Mouse (Mus musculus) Patski (cell line): Measurements from ENCODE around the gene Ufsp1. TPM values are rescaled to one million over a fixed set of nuclear protein-coding genes. Genes with fewer than 3 reads are reported as not detected.

Experiments
- ATAC-seq: fragments of 100-300 bp; one replicate; pipeline ENCODE4 v1.8.0; 2021
- CTCF ChIA-PET: fragments of 350-600 bp; sonication (Branson Sonifier 250); formaldehyde crosslinking; loops from one replicate; lab custom pipeline; 2022; ENCODE audit warnings: inconsistent platforms; lab: Charles Lee
- POLR2A ChIA-PET: fragments of 350-600 bp; sonication (Branson Sonifier 250); formaldehyde crosslinking; loops from one replicate; lab custom pipeline; 2022; ENCODE audit warnings: antibody characterized with exemption, inconsistent platforms; lab: Charles Lee
- DNase-seq: peaks from one replicate; pipeline ENCODE4 v3.0.0-alpha.2; 2011; ENCODE audit warnings: low read depth, low spot score
- H3K27me3 ChIP-seq: fragments of 371-371 bp; one replicate; pipeline ENCODE4 v1.5.1; 2021
- CTCF ChIP-seq: fragments of 100-300 bp; IDR thresholded peaks from one replicate; pipeline ENCODE4 v1.5.1; 2021
- in situ Hi-C: fragments of 300-500 bp; cut with MboI; formaldehyde crosslinking; loops from 3 replicates; pipeline ENCODE4 v1.11.1; 2018; ENCODE audit warnings: low pct_unique_long_range_greater_than_20kb, mixed read lengths
- polyA plus RNA-seq: library from polyadenylated mRNA; unstranded; gene quantifications from one replicate; pipeline ENCODE4 v1.2.3, GENCODE M21; 2021

Gene Ufsp1
- polyA plus RNA-seq, 1 experiment from 2014 or later = 13.0 TPM

DNA sequence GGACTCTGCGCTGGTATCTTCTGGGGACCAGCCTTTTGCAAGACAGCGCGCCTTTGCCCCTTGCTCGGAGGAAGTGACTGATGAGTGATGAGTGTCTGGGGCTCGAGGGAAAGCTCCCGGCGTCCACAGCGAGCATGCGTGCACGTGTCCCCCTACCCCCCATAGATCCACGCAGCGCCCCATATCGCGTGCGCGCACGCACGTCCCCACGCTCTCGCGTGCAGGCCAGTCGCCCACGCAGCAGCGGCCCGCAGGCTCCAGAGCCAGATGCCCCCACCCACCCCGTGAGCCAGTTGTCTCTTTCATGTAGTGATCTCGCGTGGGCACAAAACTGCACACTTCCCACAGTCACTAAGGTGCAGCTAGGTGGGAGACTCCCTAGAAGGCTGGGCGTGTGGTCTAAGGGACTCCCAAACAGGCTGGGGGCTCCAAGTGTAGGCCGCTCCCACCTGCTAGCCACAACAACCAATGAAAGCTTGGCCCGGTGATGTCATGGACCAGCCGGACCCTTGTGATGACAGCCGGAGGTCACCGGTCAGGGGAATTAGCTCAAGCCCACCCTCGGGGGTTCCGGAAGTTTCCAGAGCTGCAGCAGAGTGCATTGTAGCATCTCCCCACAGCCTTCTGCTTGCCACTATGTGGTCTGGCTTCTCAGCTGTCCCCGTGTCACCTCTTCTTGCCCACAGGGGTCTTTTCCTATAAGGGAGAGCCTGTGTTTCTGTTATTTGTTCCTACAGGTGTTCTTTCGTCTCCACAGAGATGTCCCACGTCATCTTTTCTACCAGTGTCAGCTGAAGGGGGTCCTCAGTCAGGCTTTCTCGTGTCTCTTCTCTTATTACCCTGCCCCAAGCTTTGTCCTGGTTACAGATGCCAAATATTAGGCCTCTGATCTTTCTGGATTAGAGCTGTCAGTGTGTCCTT is 7.1 kb upstream of the Ufsp1 start, which contains the start of gene Ache:
Gene Ache (plus strand): TSS at position 488 of the 921 bp plus-strand sequence.
- in situ Hi-C loops = loop anchor here (5.0 kb wide), 1 partner anchor 155 kb away; no protein-coding TSS in a partner anchor
- no peak for ATAC-seq
- H3K27me3 ChIP-seq = peaks cover 7% of the 10 kb centered on the region
- DNase-seq = no peak
- CTCF ChIA-PET = interaction anchor here (0.6 to 3.3 kb wide), 11 partner anchors 13 to 172 kb away, joined by 3 to 11 read pairs (median 4); partner anchors contain the start of gene Trim56
- POLR2A ChIA-PET = interaction anchor here (1.0 kb wide), 1 partner anchor 13 kb away, joined by 3 read pairs; no protein-coding TSS in a partner anchor
- no peak for TF ChIP-seq CTCF

DNA sequence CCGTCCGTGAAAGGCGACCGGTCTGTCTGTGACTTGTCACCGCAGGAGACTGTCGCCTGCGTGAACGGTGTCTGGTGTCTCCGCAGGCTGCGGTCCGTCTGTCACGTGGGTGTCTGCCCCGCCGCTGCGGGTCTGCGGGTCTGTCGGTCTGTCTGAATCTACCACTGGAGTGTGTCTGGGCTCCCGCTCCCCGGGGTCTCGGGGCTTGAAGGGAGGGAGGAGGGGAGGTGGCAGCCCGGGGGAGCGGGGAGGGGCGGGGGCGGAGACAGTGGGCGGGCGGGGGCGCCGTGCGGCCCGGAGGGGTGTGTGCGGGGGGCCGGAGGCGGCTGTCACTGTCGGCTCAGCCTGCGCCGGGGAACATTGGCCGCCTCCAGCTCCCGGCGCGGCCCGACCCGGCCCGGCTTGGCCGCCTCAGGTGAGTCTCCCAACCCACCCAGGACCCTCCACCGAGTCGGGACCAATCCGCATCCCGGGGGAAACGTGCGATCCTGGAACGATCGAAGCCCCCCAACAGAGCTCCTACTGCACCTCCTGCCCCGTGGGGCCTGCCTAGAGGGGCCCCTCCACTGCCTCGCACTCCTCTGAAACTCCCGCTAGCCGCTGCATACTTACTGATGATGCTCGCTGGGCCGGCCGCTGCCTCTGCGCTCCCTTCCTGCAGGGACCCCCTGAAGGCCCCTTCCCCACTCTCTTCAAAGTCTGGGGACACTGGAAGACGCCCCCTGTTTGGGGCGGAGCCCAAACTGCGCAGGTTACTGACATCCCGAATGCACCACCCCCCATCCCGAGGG is 6.3 kb upstream of the Ufsp1 start:
- in situ Hi-C loops = loop anchor here (5.0 kb wide), 1 partner anchor 156 kb away; no protein-coding TSS in a partner anchor
- no peak for TF ChIP-seq CTCF
- ChIA-PET POLR2A (interaction anchor here (1.0 to 1.2 kb wide), 2 partner anchors 14 to 19 kb away, joined by 3 read pairs; partner anchors contain the start of gene Srrt), CTCF (interaction anchor here (1.9 to 2.1 kb wide), 3 partner anchors 155 to 173 kb away, joined by 6 to 10 read pairs (median 10); partner anchors contain the start of gene Trim56)
- DNase-seq (no peak), ATAC-seq (no peak)
- peaks cover 3% of the 10 kb centered on the region for H3K27me3 ChIP-seq

DNA sequence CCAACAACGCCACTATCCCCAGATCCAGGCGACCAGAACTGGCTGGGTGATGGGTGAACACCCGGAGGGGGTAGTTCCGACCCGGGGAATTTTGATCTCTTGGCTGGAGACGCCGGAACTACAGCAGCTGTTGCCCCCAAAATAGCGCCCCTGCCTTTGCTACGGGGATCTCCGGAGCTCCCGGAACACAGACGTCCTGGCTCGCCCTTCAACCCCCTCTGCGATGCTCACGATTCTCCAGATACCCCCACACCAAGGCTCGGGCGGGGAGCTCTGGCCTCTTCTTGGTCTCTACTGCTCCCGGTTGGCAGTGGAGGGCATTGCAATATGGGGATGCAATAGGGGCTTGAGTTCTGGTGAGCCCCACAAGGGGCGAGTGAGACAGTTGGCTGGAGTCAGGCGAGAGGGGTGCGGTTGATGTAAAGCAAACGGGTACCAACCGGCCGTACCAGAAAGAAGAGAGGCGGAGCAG is 5.4 kb upstream of the Ufsp1 start:
- in situ Hi-C loops = loop anchor here (5.0 kb wide), 1 partner anchor 157 kb away; no protein-coding TSS in a partner anchor
- no peak for TF ChIP-seq CTCF
- DNase-seq (no peak), ATAC-seq (no peak)
- H3K27me3 ChIP-seq = peaks cover 3% of the 10 kb centered on the region
- POLR2A ChIA-PET = interaction anchor here (1.2 kb wide), 1 partner anchor 18 kb away, joined by 3 read pairs; the partner anchor contains the start of gene Srrt
- CTCF ChIA-PET = interaction anchor here (1.6 kb wide), 1 partner anchor 214 kb away, joined by 6 read pairs; the partner anchor contains the start of gene Pop7

DNA sequence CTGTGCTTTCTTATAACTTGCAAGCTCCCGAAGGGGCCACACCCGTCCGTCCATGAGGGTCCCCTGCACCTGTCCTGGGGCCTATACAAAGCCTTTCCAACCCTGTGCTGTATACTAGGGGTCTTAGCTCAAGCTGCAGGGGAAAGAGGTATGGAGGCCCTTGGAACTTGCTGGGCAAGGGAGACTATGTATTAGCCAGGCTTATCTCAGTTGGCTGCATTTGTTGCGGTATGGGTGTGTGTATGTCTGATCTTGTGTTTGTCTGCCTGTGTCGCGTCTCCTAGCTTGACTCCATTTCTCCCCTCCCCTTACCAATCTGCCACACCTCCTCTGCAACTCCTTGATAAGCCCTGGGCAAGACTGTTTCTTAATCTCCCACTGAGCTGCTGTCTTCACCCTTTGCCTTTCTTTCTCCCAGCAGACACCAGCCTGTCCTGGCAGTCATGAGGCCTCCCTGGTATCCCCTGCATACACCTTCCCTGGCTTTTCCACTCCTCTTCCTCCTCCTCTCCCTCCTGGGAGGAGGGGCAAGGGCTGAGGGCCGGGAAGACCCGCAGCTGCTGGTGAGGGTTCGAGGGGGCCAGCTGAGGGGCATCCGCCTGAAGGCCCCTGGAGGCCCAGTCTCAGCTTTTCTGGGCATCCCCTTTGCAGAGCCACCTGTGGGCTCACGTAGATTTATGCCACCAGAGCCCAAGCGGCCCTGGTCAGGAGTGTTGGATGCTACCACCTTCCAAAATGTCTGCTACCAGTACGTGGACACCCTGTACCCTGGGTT is 4.7 kb upstream of the Ufsp1 start:
- POLR2A ChIA-PET = no interaction called here
- DNase-seq (no peak), ATAC-seq (no peak)
- no peak for TF ChIP-seq CTCF
- in situ Hi-C loops = loop anchor here (5.0 kb wide), 1 partner anchor 157 kb away; no protein-coding TSS in a partner anchor
- CTCF ChIA-PET = interaction anchor here (1.6 kb wide), 1 partner anchor 213 kb away, joined by 6 read pairs; the partner anchor contains the start of gene Pop7
- peaks cover 3% of the 10 kb centered on the region for H3K27me3 ChIP-seq

DNA sequence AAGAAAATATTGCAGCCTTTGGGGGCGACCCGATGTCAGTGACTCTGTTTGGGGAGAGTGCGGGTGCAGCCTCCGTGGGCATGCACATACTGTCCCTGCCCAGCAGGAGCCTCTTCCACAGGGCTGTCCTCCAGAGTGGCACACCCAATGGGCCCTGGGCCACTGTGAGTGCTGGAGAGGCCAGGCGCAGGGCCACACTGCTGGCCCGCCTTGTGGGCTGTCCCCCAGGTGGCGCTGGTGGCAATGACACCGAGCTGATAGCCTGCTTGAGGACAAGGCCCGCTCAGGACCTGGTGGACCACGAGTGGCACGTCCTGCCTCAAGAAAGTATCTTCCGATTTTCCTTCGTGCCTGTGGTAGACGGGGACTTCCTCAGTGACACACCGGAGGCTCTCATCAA is 3.8 kb upstream of the Ufsp1 start:
- ATAC-seq (no peak), DNase-seq (no peak)
- ChIA-PET POLR2A (no interaction called here), CTCF (no interaction called here)
- no peak for TF ChIP-seq CTCF
- in situ Hi-C loops = no loop called here
- H3K27me3 ChIP-seq = peaks cover 3% of the 10 kb centered on the region

DNA sequence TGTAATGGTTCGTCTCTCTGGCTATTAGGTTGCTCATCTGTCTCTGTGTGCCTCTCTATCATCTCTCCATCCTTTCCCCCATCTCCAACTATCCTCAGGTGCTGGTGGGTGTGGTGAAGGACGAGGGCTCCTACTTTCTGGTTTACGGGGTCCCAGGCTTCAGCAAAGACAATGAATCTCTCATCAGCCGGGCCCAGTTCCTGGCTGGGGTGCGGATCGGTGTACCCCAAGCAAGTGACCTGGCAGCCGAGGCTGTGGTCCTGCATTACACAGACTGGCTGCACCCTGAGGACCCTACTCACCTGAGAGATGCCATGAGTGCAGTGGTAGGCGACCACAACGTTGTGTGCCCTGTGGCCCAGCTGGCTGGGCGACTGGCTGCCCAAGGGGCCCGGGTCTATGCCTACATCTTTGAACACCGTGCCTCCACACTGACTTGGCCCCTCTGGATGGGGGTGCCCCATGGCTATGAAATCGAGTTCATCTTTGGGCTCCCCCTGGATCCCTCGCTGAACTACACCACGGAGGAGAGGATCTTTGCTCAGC is 3.0 kb upstream of the Ufsp1 start:
- in situ Hi-C loops = no loop called here
- POLR2A ChIA-PET = no interaction called here

DNA sequence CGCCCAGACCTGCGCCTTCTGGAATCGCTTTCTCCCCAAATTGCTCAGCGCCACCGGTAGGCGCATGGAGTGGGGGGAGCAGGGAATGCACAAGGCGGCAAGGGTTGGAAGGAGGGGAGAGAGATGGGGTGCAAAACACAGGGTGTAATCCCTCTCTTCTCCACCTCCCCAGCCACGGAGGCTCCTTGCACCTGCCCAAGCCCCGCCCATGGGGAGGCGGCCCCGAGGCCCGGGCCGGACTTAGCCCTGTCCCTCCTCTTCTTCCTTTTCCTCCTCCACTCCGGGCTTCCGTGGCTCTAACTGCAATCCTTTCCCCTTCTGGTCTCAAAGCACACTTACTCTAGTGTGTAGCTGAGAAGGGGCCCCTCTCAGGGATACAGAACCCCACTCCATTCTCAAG is 1.1 kb upstream of the Ufsp1 start:
- ATAC-seq (peak; percentile 49), DNase-seq (no peak)
- in situ Hi-C loops = no loop called here
- TF ChIP-seq CTCF = no peak
- ChIA-PET CTCF (interaction anchor here (0.7 to 1.9 kb wide), 4 partner anchors 9 to 209 kb away, joined by 3 to 5 read pairs (median 4); partner anchors contain the start of gene Pop7), POLR2A (interaction anchor here (0.6 to 4.7 kb wide), 5 partner anchors 12 to 188 kb away, joined by 3 to 34 read pairs (median 5); partner anchors contain the start of genes Srrt and Trip6)
- peaks cover 3% of the 10 kb centered on the region for H3K27me3 ChIP-seq

More for the DNA sequence above, 3.0 kb upstream of the Ufsp1 start:
- DNase-seq = no peak
- CTCF ChIA-PET = interaction anchor here (1.7 kb wide), 1 partner anchor 211 kb away, joined by 5 read pairs; the partner anchor contains the start of gene Pop7
- ATAC-seq = no peak
- peaks cover 3% of the 10 kb centered on the region for H3K27me3 ChIP-seq
- TF ChIP-seq CTCF = no peak

DNA sequence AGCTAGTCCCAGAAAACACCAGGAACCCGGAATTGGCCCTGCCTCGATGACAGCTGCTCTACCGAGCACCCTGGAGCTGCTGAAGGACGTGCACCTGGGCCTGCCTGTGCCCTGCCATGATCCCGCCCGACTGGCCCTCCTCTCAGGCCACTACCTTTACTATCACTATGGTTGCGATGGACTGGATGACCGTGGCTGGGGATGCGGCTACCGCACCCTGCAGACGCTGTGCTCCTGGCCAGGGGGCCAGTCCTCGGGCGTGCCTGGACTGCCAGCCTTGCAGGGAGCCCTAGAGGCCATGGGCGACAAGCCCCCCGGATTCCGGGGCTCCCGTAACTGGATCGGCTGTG is 290 bp downstream of the Ufsp1 start:
- in situ Hi-C loops = no loop called here
- no peaks in the 10 kb centered on the region for H3K27me3 ChIP-seq
- TF ChIP-seq CTCF = no peak
- DNase-seq = no peak
- ChIA-PET POLR2A (interaction anchor here (0.6 to 4.7 kb wide), 4 partner anchors 10 to 90 kb away, joined by 3 to 34 read pairs (median 4); partner anchors contain the start of gene Srrt), CTCF (interaction anchor here (1.8 to 1.9 kb wide), 2 partner anchors 8 to 10 kb away, joined by 5 to 7 read pairs; no protein-coding TSS in a partner anchor)
- peak; percentile 22 for ATAC-seq

DNA sequence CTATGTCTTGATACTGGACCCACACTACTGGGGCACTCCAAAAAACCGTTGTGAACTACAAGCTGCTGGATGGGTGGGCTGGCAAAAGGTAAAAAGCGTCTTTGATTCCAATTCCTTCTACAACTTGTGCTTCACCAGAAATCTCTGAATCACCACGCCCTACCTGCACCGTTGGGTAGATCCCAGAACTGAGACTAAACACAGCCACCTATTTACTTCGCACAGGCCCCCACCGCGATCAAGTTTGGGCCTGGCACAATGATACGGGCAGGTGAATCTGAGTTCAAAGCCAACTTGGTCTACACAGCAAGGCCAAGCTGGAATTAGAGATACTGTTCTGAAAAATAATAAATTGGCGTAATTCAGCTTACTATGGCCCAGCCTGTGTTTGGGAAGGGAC is 867 bp downstream of the Ufsp1 start:
- TF ChIP-seq CTCF = no peak
- DNase-seq (no peak), ATAC-seq (no peak)
- POLR2A ChIA-PET = interaction anchor here (1.1 to 4.7 kb wide), 2 partner anchors 10 to 89 kb away, joined by 3 to 34 read pairs; partner anchors contain the start of gene Srrt
- H3K27me3 ChIP-seq = no peaks in the 10 kb centered on the region
- CTCF ChIA-PET = interaction anchor here (1.8 kb wide), 1 partner anchor 10 kb away, joined by 7 read pairs; no protein-coding TSS in a partner anchor
- in situ Hi-C loops = no loop called here
